Mouse (Mus musculus): ENCODE measurements around the gene Relb.
"Not testable (repeated sequence)": the region's sequence is repeated elsewhere in the genome, so short reads cannot be mapped to it uniquely, and the experiment has no call there.

Gene Relb

DNA sequence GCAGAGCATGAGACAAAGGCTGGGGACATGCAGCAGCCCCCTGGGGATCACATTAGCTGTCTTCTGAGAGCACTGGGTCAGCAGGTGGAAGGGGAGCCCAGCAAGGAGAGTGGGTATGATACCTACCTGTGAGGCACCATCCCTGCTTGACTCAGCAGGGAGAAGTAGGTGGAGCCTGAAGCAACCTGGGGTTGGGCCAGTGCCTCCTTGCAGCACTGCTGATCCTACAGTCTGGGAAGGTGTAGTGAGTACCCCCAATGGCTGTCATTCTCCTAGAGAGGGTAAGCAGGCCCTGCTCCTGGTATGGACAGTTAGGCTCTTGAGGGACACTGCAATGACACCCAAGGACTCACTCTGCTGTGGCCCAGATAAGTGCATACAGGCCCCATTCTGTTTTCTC is 3.0 kb upstream of the Relb start:
- DNase-seq (ENCODE audit: low spot score) = no peak

DNA sequence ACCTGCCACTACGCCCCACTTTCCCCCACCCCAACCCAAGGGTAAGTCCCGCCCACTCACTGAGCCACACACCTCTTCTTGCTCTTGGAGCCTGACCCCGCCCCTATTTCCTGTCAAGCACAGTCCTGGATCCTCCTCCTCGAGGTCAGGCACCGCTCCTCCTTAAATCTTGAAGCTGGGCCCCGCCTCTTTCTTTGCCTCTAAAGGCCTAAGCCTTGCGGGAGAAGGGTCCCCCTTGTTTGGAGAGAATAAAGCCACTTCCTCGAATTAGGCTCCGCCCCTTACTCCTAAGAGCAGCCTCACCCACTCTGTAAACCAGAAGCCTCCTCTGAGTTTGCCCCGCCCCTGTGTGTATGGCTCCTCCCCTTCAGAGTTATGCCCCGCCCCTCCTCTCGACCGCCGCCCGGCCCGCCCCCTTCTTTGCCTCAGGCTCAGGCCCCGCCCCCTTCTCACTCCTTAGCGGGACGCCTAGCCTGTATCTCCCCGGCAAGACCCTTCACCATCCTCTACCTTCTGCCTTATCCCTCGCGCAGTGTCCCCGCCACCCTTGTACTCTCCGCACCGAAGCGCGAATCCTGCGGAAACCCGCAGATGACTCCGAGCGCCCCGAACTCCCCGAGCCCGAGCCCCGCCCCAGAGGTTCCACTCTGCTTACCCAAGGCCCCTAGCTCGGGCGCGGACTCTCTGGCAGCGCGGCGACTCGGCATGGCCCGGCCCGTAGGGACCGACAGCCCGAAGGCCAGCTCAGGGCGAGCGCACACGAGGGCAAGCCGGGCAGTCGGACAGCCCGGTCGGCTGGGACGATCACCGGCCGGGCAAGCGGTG is 490 bp downstream of the Relb start:
- peak; percentile 85 for DNase-seq (ENCODE audit: low spot score)

DNA sequence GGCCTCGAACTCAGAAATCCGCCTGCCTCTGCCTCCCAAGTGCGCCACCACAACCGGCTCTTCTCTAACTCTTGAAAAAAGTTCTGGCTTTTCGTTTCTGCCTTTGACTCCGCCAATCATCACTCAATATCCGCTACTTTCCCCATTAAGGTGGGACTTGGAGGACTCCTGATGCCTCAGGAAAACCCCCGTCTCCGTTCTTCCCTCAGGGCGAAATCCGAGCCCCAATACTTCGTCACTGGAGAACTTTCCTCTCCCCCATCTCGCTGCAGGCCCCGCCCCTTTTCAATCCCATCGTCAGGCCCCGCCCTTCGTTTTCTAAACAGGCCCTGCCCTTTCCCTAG is 1.1 kb downstream of the Relb start:
- no peak for DNase-seq (ENCODE audit: low spot score)

DNA sequence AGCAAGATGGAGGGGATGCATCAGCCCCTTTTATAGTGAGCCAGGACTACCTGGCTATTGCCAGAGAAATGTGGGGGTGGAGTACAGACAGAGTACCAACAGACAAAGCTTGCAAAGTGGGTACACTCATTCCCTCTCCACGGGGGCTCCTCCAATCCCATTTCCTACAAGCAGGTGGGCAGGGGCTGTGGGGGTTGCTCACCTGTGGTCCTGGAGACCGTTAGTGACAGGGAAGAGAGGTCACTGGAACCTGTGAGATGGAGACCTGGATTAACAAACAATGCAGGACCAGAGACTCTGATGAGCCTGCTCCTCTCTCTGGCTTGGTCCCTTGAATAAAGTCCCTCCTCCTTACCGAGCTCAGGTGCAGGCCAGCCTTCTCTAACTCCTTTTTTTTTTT is 1.5 kb downstream of the Relb start:
- no peak for DNase-seq (ENCODE audit: low spot score)

- DNase-seq (ENCODE audit: low spot score) = no peak
Measured at GRCm38 (mm10) chr7:19623433-19623832, 5.8 kb downstream of the Relb start.

GRCm38 (mm10) chr7:19622241-19622640 is 7.0 kb downstream of the Relb start:
- DNase-seq (ENCODE audit: low spot score) = no peak

- no peak for DNase-seq (ENCODE audit: low spot score)
Measured at GRCm38 (mm10) chr7:19620811-19621210, 8.4 kb downstream of the Relb start.

DNA sequence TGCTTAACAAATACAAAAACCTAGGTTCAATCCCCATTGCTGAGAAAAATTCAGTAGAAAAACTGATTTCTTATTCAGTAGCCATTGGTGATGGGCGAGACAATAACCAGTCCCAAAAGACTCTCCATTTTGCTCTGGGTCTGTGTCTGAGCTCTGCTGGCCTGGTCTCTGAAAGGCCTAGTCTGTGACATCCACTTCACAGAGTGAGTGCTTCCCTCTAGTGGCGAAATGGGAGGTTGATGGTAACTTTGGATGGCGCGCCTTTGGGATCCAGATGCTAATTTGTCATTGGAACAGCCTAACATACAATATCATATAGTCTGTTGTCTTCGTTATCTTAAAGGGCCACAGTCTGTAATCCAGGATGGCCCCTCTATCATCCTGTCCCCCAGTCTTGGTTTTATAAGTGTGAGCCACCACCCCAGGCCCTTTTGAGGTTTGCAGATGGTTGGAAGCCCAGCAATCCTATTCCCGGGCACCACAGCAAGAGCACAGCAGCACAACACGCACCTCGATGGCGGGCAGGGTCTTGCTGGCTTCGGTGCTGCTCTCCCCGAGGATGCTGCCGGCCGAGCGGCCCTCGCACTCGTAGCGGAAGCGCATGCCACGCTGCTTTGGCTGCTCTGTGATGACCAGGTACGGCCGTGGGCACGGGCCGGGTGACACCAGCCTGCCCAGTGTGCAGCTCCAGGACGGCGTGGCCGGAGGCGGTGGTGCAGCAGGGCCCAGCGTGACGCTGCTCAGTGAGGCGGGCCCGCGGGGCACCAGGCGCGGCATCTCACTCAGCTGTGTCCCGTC is 10.0 kb downstream of the Relb start:
- peak; percentile 69 for DNase-seq (ENCODE audit: low spot score)

DNA sequence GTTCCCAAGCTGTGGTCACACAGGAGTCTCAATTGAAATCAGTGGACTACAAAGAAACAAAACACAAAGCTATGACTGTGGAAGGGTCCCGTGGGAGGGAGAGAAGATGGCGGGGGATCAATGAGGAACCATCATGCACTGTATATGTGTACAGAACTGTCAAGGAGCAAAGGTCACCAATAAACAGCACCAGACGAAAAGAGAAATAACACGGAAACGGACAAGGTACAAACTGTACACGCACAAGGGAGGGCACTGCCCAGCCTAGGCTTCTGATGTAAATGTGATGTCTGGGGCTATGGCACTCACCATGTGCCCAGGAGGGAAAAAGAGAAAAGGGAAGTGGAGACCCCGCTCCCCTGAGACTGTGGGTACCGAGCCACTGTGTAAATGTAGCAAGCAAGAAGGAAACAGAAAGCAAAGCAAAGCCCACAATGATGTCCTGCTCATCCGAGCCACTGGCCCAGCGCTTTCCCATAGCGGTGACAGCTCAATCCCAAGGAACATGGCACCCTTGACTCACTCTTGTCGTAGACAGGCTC is 14.1 kb downstream of the Relb start:
- DNase-seq (ENCODE audit: low spot score) = no peak

DNA sequence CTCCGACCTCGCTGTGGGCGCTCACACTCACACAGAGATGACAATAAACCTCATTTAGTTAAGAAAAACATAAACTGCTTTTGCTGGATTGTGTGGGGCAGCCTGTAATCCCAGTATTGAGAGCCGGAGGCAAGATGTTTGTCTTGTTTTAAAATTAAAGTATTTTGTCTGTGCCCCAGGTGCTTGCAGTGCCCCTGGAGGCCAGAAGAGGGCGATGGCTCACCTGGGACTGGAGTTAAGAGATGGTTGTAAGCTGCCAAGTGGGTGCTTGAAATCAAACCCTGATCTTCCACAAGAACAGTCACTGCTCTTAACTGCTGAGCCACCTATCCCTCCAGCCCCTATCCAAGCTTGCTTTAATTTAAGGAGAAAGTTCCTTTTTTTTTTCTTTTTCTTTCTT is 18.3 kb downstream of the Relb start:
- DNase-seq (ENCODE audit: low spot score) = no peak

- DNase-seq (ENCODE audit: low spot score) = no peak
Measured at GRCm38 (mm10) chr7:19609641-19610332, 19.5 kb downstream of the Relb start.

DNA sequence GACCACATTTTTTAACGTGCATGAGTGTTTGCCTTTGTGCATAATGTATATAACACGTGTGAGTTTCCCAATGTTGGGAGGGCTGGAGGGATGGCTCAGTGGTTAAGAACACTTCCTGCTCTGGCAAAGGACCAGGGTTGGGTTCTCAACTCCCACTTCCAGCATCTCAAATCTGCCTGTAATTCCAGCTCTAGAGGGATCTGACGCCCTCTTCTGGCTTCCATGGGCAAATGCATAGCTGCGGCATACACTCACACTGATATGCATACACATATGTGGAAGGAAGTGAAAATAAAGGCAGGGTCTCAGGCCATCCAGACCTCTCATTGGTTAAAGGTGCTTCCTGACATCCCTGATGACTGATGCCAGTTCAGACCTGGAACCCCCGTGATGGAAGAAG is 21.9 kb downstream of the Relb start:
- no peak for DNase-seq (ENCODE audit: low spot score)

DNA sequence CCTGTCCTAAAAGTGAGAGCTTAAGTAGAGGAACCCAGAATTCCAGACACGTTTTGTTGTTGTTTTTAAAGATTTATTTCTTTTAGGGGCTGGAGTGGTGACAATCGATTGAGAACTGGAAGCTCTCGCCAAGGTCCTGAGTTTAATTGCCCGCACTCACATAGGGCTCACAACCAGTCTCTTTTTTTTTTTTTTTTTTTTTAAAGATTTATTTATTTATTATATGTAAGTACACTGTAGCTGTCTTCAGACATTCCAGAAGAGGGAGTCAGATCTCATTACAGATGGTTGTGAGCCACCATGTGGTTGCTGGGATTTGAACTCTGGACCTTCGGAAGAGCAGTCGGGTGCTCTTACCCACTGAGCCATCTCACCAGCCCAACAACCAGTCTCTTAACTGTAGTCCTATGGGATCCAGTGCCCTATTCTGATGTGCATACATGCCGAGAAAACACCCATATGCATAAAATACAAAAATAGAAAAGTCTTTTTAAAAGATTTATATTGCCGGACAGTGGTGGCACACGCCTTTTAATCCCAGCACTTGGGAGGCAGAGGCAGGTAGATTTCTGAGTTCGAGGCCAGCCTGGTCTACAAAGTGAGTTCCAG is 24.5 kb downstream of the Relb start:
- DNase-seq (ENCODE audit: low spot score) = not testable (repeated sequence)

DNA sequence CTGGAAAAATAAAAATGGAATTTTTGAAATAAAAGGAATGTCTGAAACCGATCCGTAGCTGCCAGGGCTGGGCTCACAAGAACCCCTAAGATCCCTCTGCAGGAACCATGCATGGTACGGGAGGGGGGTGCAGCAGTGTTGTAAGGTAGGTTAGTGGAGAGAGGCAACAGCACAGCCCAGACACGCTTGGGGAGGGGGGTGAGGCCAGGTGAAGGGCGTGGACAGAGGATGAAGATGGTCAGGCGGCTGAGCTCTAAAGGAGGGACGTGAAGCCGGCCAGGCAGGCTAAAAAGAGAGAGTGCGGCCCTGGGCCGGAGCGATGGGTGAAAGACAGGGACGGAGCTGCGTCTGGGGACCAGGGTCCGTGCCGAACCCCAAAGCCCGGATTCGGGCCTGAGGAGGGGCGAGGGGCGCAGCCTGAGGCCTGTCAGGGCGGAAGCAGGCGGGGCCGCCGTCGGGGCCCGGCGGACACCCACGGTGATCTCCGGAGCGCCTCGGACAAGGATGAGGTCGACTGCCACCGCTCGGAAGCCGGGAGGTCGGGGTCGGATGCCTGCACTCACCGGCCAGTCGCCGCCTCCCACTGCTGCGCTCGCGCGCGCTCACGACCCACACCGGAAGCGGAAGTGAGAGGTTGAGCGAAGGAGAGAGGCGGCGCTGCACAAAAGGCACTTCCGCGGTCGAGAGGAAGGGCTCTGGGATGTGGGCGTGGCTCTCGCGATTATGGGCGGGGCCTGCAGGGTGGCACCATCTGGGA is 25.2 kb downstream of the Relb start, which contains the start of gene Clasrp:
Clasrp (minus strand) TSS at position 638 of the 757 bp plus-strand sequence.
- DNase-seq (ENCODE audit: low spot score) = peak; percentile 91

GRCm38 (mm10) chr7:19603055-19603454 is 26.2 kb downstream of the Relb start:
- no peak for DNase-seq (ENCODE audit: low spot score)

- peak; percentile 66 for DNase-seq (ENCODE audit: low spot score)
Measured at GRCm38 (mm10) chr7:19600562-19600961, 28.7 kb downstream of the Relb start.

DNA sequence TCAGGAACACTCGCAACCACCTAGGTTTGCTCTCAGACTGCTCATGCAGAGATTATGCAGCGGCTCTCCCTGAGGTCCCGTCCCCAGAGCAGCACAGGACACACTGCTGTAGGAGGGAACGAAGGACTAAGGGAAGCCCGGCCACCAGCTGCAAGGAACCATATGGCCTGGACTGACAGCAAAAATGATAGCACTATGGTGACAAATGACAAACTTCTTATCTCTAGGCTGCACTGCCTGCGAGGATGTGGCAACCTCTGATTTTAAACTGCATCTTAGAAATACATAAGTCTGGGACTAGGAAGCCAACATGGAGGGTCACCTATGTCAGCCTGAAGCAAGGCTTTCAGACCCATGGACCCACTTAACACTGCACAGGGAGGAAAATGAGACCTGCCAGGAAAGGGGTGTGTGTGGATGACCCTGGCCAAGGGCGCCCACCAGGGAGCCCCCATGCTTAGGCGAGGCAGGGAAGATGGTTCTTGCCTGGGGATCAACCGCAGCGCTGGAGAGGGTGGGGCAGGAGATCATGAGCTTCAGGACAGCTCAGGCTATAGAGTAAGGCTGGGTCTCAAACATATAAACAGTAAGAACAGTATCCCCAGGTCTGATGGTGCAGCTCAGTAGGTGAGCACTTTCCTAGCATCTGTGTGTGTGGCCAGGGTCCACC is 36.0 kb downstream of the Relb start:
- DNase-seq (ENCODE audit: low spot score) = no peak

- DNase-seq (ENCODE audit: low spot score) = peak; percentile 80
Measured at GRCm38 (mm10) chr7:19589917-19590316, 39.3 kb downstream of the Relb start.

GRCm38 (mm10) chr7:19589207-19589606 is 40.0 kb downstream of the Relb start:
- DNase-seq (ENCODE audit: low spot score) = no peak

- no peak for DNase-seq (ENCODE audit: low spot score)
Measured at GRCm38 (mm10) chr7:19586269-19586668, 43.0 kb downstream of the Relb start.

- DNase-seq (ENCODE audit: low spot score) = no peak
Measured at GRCm38 (mm10) chr7:19580634-19581033, 48.6 kb downstream of the Relb start.
